Mouse (Mus musculus) heart, postnatal 14 days (tissue): ENCODE measurements at regions not wholly inside any gene's neighbourhood (a gene's known extent, or its start where the extent isn't known, plus 50 kb on each side); places are given as distances from the start of the nearest gene placed in this dataset.
"Not testable (repeated sequence)": the region's sequence is repeated elsewhere in the genome, so short reads cannot be mapped to it uniquely, and the experiment has no call there.

Experiments
- DNase-seq, 2 experiments: peaks; one replicate each; pipeline ENCODE4 v3.0.0; 2021 to 2022
- intact Hi-C: fragments of 180-260 bp; cut with DNase I; formaldehyde crosslinking; loops from one replicate; pipeline ENCODE4 v1.15.1; 2025

DNA sequence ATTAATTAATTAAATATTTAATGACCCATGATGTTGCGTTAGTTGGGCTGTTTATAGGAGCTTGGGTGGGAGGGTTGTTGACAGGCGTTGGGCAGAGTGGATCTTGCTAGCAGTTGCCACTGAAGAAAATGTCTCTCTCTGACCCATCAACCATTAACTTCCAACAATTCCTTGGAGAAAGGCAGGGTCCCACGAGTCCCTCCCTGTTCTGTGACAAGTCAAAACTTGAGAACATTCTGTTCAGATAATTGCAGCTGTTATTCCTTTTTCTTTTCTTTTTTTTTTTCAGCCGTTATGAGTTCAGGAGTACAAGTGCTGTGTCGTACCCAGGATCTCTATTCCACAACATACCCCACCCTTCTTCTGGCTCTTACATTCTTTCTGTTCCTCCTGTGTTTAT lies 59.8 kb upstream of the Tnfrsf21 start:
- no peak for DNase-seq
- intact Hi-C loops = no loop called here

DNA sequence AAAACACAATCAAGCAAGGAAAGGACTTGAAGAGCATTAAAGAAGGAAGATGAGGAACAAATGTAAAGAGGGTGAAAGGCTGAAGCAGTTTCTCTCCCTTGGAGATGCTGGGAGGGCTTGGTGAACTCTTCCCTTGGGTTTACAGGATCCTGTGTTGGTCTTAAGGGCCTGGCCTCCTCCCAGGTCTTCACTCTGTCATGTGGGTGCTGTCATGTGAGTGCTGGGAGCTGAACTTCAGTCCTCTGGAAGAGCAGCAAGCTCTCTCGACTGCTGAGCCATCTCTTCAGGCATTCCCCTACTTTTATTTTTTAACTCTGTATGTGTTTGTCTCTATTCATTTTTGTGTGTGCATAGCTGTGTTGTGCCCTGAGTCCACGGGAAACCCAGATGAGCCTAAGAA lies 61.6 kb upstream of the Tnfrsf21 start:
- no peak for DNase-seq
- intact Hi-C loops = no loop called here

DNA sequence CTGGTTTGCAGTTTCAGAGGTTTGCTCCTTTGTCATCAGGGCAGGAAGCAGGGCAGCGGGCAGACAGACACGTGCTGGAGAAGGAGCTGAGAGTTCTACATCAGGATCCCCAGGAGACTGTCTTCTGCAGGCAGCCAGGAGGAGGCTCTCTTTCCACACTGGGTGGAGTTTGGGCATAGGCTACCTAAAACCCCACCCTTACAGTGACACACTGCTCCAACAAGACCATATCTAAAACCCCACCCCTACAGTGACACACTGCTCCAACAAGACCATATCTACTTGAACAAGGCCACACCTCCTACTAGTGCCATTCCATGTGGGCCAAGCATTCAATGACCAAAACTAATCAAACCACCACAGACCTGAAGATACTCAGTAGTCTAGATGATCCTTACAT lies 68.0 kb upstream of the Cd2ap start:
- intact Hi-C loops = loop anchor here (5.0 kb wide), 3 partner anchors 67 to 332 kb away; partner anchors contain the start of genes Cd2ap and Opn5
- no peak for DNase-seq

DNA sequence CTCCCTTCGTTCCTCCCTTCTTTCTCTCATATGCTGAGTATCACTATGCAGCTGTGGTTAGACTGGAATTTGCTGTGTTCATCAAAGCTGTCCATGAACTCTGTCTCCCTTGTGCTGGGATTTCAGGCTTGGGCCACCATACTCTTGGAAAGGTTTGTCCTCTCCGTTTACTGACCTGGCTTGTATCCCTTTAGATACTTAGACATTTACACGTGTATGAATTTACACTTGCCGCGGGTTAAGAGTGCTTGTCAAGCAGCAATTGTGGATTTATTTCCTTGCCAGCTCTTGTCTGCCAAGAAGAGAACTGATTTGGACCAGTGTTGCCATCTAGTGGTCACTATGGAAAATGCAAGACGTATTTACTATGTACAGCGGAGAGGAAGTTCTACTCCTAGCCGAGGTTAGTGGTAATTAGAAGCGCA lies 66.8 kb upstream of the Cd2ap start:
- intact Hi-C loops = loop anchor here (2.0 to 5.0 kb wide), 4 partner anchors 66 to 331 kb away; partner anchors contain the start of genes Cd2ap and Opn5

DNA sequence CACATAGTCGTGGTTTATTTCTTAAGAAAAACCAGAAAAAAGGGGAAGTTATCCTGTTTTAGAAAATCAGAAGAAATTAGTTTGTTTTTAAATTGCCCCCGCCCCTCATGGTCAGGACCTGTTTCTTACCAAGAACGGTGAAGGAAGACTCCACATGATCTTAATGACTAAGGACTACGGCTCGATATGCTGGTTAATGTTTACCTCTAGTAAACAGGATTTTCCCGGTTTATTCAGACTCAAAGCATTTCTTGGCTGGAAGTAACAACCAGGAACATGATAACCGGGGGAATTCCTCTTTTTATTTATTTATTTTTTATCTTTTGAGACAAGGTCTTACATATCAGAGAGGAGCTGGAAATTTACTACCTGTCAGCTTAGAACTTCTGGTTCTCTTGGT lies 63.0 kb upstream of the Cd2ap start:
- intact Hi-C loops = no loop called here
- DNase-seq = no peak

More for the DNA sequence above, 66.8 kb upstream of the Cd2ap start:
- DNase-seq = peak; percentile 40 to 77

DNA sequence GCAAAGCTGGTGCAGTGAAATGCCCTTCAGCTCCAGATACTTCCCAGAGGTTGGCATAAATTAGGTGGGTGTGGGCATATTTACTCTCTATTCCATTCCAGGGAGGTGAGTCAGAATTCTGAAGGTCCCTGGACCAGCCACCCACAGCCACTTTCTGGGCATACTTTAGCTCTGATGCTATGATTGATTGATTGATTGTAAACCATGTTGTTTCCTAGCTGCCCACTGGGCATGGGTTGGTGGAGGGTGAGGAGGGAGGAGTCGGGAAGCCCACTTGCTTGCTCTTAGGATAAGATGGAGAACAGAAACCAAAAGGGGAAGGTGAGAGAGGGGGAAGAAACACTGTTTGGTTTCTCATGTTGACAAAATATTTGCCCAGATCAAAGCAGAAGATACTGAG lies 62.1 kb upstream of the Cd2ap start:
- DNase-seq = no peak
- intact Hi-C loops = no loop called here

DNA sequence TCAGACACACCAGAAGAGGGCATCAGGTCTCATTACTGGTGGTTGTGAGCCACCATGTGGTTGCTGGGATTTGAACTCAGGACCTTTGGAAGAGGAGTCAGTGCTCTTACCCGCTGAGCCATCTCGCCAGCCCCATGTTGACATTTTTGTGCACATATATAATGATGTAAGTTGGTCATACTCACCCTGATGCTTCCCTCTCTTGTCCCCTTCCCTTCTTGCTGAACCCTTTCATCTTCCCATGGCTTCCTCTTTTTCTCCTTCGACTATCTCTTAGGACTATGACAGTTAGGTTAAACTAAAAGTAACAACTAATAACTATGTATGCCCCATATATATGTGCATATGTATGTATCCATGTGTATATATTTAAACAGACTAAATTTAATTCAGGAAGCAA lies 61.0 kb upstream of the Cd2ap start:
- DNase-seq, intact Hi-C loops: not testable (repeated sequence)

DNA sequence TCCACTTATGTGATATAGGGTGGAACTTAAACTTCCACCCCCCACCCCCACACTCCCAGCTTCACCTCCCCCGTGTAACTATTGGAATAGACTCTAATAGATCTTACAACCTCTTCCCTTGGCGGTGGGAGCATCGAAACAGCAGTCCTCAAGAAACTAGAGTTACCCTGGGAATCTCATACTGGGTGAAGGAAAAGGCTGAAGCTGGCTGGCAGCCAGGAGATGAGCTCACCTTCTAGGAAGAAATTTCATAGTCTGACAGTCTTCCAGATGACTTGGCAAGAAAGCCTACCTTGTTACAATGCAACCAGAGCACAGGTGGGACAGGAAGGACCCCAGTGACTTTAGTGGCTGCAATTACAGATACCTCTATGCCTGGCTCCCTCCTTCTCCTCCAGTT lies 57.6 kb upstream of the Cd2ap start:
- intact Hi-C loops = no loop called here
- no peak for DNase-seq

DNA sequence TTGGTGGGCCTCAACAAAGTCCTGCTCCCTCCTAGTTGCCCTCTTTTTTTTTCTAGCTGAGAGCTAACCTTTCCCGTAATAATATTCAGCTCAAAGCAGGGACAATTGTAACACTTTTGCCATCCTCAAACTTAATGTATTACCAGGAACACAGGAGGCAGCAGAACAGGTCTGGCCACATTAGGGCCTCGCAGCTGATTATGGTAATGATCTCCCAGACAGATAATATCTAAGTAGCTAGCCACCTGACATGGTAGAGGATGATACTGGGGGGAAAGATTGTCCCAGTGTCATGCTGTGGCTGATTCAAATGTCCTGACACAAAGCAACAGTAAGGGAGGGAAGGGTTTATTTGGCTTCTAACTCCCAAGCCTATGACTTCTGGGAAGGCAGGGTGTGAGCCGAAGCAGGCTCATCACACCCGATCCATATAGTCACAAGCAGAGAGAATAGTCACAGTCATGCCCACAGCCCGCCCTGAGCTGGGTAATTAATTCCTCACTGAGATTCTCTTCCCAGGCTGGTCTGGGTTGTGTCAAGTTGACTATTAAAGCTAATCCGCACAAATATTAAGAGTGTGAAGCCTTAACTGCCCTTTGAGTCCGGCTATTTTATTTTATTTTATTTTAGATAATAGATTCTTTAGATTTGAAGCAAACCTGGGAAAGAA lies 57.0 kb upstream of the Cd2ap start:
- DNase-seq = no peak
- intact Hi-C loops = no loop called here

DNA sequence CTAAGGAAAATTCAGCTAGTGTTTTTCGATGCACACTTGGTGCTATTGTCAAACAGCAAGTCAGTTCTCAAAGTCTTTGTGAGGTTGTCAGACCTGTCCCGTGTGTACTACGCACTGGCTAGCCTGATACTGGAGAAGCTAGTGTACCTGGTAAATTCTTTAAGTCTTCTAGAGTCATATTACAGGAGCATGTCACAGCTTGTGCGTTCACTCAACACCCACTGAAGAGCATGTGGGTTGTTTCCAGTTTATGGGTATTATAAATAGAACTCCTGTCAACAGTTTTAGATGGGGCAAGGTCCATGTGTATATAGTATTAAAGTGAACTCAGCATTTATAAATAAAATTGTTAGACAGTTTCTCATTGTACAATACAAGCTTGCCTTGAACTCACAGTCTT lies 50.9 kb upstream of the Cd2ap start:
- peak in 1 of 2 experiments; percentile 6 for DNase-seq
- intact Hi-C loops = no loop called here
